Mouse (Mus musculus) forebrain, embryonic 11.5 days (tissue): Measurements from ENCODE around the gene Cflar. TPM values are rescaled to one million over a fixed set of nuclear protein-coding genes. Genes with fewer than 3 reads are reported as not detected.

Experiments
- ATAC-seq: fragments of 200-750 bp; cut with Nextera tagmentation; replicated peaks from 2 replicates; pipeline ENCODE4 v1.8.0; 2017; ENCODE audit warnings: moderate TSS enrichment; ENCODE audit not compliant: low FRiP score
- DNase-seq: peaks from one replicate; pipeline ENCODE4 v3.0.0-alpha.2; 2017; ENCODE audit warnings: low spot score
- H3K27ac ChIP-seq: fragments of 300-500 bp; sonication (generic); 2 replicates; pipeline ENCODE4 v1.5.1; 2014; ENCODE audit warnings: low read depth, low read length
- H3K27me3 ChIP-seq: fragments of 300-500 bp; sonication (generic); 2 replicates; pipeline ENCODE4 v1.6.1; 2014; ENCODE audit warnings: mild to moderate bottlenecking, low read length, mixed read lengths; ENCODE audit not compliant: control insufficient read depth, insufficient read depth
- H3K36me3 ChIP-seq: fragments of 300-500 bp; sonication (generic); 2 replicates; pipeline ENCODE4 v1.6.1; 2014; ENCODE audit warnings: mild to moderate bottlenecking, low read length, moderate library complexity, mixed read lengths; ENCODE audit not compliant: control insufficient read depth, insufficient read depth
- H3K4me1 ChIP-seq: fragments of 300-500 bp; sonication (generic); replicated peaks from 2 replicates; pipeline ENCODE4 v1.6.1; 2014; ENCODE audit warnings: low read length, mixed read lengths; ENCODE audit not compliant: control insufficient read depth, insufficient read depth
- H3K4me2 ChIP-seq: fragments of 300-500 bp; sonication (generic); 2 replicates; pipeline ENCODE4 v1.6.1; 2014; ENCODE audit warnings: low read depth, mild to moderate bottlenecking, low read length, moderate library complexity, mixed read lengths; ENCODE audit not compliant: severe bottlenecking
- H3K4me3 ChIP-seq: fragments of 300-500 bp; sonication (generic); 2 replicates; pipeline ENCODE4 v1.5.1; 2014; ENCODE audit warnings: low read depth, low read length
- H3K9ac ChIP-seq: fragments of 300-500 bp; sonication (generic); 2 replicates; pipeline ENCODE4 v1.6.1; 2014; ENCODE audit warnings: low read length
- H3K9me3 ChIP-seq: fragments of 300-500 bp; sonication (generic); 2 replicates; pipeline ENCODE4 v1.6.1; 2016; ENCODE audit warnings: low read length, mixed read lengths; ENCODE audit not compliant: control insufficient read depth
- WGBS: fragments of 180-500 bp; shearing (Covaris S2); extraction: QIAGEN DNeasy Blood & Tissue Kit; methylation state at CpG from one replicate; pipeline ENCODE4 v1.1.7; 2014; 5-methylcytosine and 5-hydroxymethylcytosine counted together
- polyA plus RNA-seq: library from polyadenylated mRNA; unstranded; fragments of >200 nt; fragmentation: Nextera tagmentation; extraction: Ambion mirVana; gene quantifications from 2 replicates; pipeline ENCODE4 v1.2.1, GENCODE M21; 2014

The Cflar gene
- polyA plus RNA-seq, 1 experiment from 2014 or later: 21.3 TPM

- no peaks in the 10 kb centered on the region for H3K27me3 ChIP-seq
- no peak overlapping the region for H3K4me3 ChIP-seq
- H3K9me3 ChIP-seq: no peaks in the 10 kb centered on the region; the same call in 1 of the 2 replicates
- no peaks in the 10 kb centered on the region for H3K36me3 ChIP-seq
- H3K9ac ChIP-seq: no peak overlapping the region
- no peak for ATAC-seq
- H3K4me2 ChIP-seq: no peak overlapping the region
- H3K4me1 ChIP-seq: no peaks in the 10 kb centered on the region
- no peak for DNase-seq
- 70% methylated on average over 2 of the region's 2 CpGs for WGBS
- H3K27ac ChIP-seq: no peak overlapping the region
These were observed 62.6 kb downstream of the Cflar start for GRCm38 (mm10) chr1:58773905-58774304.

- WGBS: 97% methylated on average over 5 of the region's 5 CpGs
- Histone ChIP-seq H3K9me3 (no peaks in the 10 kb centered on the region; the same call in 1 of the 2 replicates), H3K4me2 (no peak overlapping the region), H3K4me1 (no peaks in the 10 kb centered on the region), H3K27me3 (no peaks in the 10 kb centered on the region), H3K4me3 (no peak overlapping the region), H3K9ac (no peak overlapping the region), H3K36me3 (no peaks in the 10 kb centered on the region), H3K27ac (no peak overlapping the region)
- DNase-seq (no peak), ATAC-seq (no peak)
These were observed 64.1 kb downstream of the Cflar start for GRCm38 (mm10) chr1:58775361-58775760.

- Histone ChIP-seq H3K4me3 (no peak overlapping the region), H3K27me3 (no peaks in the 10 kb centered on the region), H3K4me1 (no peaks in the 10 kb centered on the region), H3K4me2 (no peak overlapping the region), H3K36me3 (no peaks in the 10 kb centered on the region), H3K9ac (no peak overlapping the region), H3K27ac (no peak overlapping the region), H3K9me3 (no peaks in the 10 kb centered on the region; the same call in 1 of the 2 replicates)
- DNase-seq: no peak
- ATAC-seq: no peak
- WGBS: 94% methylated on average over 1 of the region's 1 CpGs
These were observed 66.3 kb downstream of the Cflar start for GRCm38 (mm10) chr1:58777583-58777982.

- Histone ChIP-seq H3K27ac (no peak overlapping the region), H3K27me3 (no peaks in the 10 kb centered on the region), H3K36me3 (no peaks in the 10 kb centered on the region), H3K4me1 (no peaks in the 10 kb centered on the region), H3K4me3 (no peak overlapping the region), H3K9me3 (no peaks in the 10 kb centered on the region; the same call in 1 of the 2 replicates), H3K4me2 (no peak overlapping the region), H3K9ac (no peak overlapping the region)
- ATAC-seq (no peak), DNase-seq (no peak)
- WGBS: 19% methylated on average over 1 of the region's 1 CpGs
These were observed 66.9 kb downstream of the Cflar start for GRCm38 (mm10) chr1:58778226-58778625.

GRCm38 (mm10) chr1:58786276-58786675 is 75.0 kb downstream of the Cflar start:
- DNase-seq: no peak
- no peak overlapping the region for H3K27ac ChIP-seq
- no peak for ATAC-seq

GRCm38 (mm10) chr1:58788410-58788809 is 77.1 kb downstream of the Cflar start:
- H3K4me2 ChIP-seq: no peak overlapping the region
- WGBS: 93% methylated on average over 4 of the region's 4 CpGs
- no peak for ATAC-seq
- H3K9ac ChIP-seq: no peak overlapping the region
- H3K9me3 ChIP-seq: no peaks in the 10 kb centered on the region
- no peak overlapping the region for H3K27ac ChIP-seq
- H3K4me3 ChIP-seq: no peak overlapping the region
- H3K27me3 ChIP-seq: no peaks in the 10 kb centered on the region
- H3K4me1 ChIP-seq: no peaks in the 10 kb centered on the region
- DNase-seq: no peak
- no peaks in the 10 kb centered on the region for H3K36me3 ChIP-seq

More at GRCm38 (mm10) chr1:58786276-58786675, 75.0 kb downstream of the Cflar start:
- no peak overlapping the region for H3K4me3 ChIP-seq
- no peaks in the 10 kb centered on the region for H3K9me3 ChIP-seq
- H3K4me2 ChIP-seq: no peak overlapping the region
- H3K27me3 ChIP-seq: no peaks in the 10 kb centered on the region
- H3K4me1 ChIP-seq: no peaks in the 10 kb centered on the region
- H3K9ac ChIP-seq: no peak overlapping the region
- 89% methylated on average over 2 of the region's 2 CpGs for WGBS
- H3K36me3 ChIP-seq: no peaks in the 10 kb centered on the region

GRCm38 (mm10) chr1:58794705-58795104 is 83.4 kb downstream of the Cflar start:
- DNase-seq: no peak
- Histone ChIP-seq H3K36me3 (no peaks in the 10 kb centered on the region), H3K9ac (no peak overlapping the region), H3K9me3 (no peaks in the 10 kb centered on the region; the same call in 1 of the 2 replicates), H3K4me1 (0 out of 2 replicates have a peak, but pooled peaks cover 2% of the 10 kb centered on the region), H3K27ac (no peak overlapping the region), H3K27me3 (no peaks in the 10 kb centered on the region), H3K4me3 (no peak overlapping the region), H3K4me2 (no peak overlapping the region)
- 43% methylated on average over 2 of the region's 2 CpGs for WGBS
- no peak for ATAC-seq

- Histone ChIP-seq H3K9me3 (no peaks in the 10 kb centered on the region; the same call in 1 of the 2 replicates), H3K4me2 (peak within 1 kb of the TSS; percentile 80), H3K9ac (peak within 1 kb of the TSS; percentile 63), H3K4me3 (peak within 1 kb of the TSS; percentile 48), H3K27ac (no peak within 1 kb of the TSS), H3K27me3 (no peaks in the 10 kb centered on the region), H3K4me1 (0 out of 2 replicates have a peak, but pooled peaks cover 2% of the 10 kb centered on the region), H3K36me3 (no peaks in the 10 kb centered on the region)
- peak; percentile 69 for DNase-seq
- under 1% methylated on average over 42 of the region's 42 CpGs for WGBS
- ATAC-seq: 0 out of 2 replicates have a peak, but pooled peaks have one; percentile 33
These were observed 84.2 kb downstream of the Cflar start, which contains the start of gene Casp8 for GRCm38 (mm10) chr1:58795291-58796058. Gene Casp8 (plus strand): TSS chr1:58795374.
